Mouse (Mus musculus): ENCODE data around the gene Olfr1116.
"Not testable (repeated sequence)": the region's sequence is repeated elsewhere in the genome, so short reads cannot be mapped to it uniquely, and the experiment has no call there.

The Olfr1116 gene

DNA sequence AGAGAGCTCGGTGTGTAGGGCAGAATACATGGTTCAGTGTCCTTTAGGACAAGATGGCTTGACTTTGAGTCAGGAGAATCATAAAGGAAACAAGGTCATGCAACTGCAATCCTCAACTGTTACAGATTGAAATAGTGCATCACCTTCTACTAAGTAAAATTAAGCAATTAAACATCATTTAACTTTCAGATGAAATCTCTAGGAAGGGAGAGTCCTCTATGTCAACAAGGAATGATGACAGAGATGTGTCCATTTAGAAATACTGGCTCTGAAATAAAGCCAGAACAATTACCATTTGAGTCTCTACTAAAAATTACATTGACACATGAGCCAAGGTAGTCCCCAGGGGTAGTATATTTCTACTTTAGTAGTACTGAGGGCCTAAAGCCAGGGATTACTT lies at the start of gene Olfr1116:
Gene Olfr1116, plus strand, starts transcription at position 301 of the 400 bp plus-strand sequence.
- POLR2A ChIA-PET, result no interaction called here
- CTCF ChIA-PET, result no interaction called here

DNA sequence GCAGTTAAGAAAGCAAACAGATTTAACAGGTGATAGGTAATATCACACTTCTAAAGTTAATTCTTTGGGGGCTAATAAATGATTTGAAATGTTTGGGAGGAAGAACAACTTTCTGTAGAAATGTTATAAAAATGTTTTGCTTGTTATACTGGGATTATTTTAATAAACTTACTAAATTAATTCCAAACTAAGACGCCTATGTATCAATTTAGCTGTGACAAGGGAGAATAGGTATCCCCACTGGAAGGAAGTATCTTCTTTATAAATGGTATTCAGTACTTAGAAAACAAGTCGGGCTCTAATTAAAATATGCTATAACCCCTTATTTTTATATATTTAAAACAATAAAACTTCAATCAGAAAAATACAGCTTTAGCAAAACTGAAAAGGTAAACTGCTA lies 19.6 kb upstream of the Olfr1116 start, which contains the start of gene Olfr1115:
Gene Olfr1115, plus strand, starts transcription at position 301 of the 400 bp plus-strand sequence.
- ChIA-PET CTCF (no interaction called here), POLR2A (no interaction called here)

DNA sequence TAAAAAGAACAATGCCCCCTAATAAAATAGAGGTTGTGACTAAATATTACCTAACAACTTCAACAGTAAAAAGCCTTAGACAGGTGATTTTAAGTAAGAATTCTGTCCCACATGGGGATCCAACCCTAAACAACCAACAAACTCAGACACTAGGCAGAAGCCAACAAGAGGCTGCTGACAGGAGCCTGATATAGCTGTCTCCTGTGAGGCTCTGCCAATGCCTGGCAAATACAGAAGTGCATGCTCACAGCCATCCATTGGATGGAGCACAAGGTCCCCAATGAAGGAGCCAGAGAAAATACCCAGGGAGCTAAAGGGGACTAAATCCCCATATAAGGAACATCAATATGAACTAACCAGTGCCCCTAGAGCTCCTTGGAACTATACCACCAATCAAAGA lies 26.6 kb downstream of the Olfr1116 start:
- CTCF ChIA-PET, POLR2A ChIA-PET: not testable (repeated sequence)

DNA sequence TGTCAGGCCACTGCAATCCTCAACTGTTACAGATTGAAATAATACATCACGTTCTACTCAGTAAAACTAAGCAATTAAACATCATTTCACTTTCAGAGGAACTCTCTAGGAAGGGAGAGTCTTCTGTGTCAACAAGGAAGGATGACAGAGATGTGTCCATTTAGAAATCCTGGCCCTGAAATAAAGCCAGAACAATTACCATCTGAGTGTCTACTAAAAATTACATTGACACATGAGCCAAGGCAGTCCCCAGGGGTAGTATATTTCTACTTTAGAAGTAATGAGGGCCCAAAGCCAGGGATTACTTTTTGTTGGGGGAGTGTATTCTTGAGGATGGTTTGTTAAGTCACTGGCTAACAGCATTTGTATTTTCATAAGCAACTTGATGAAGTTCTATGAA lies 39.9 kb downstream of the Olfr1116 start, which contains the start of gene Olfr1118:
Gene Olfr1118, plus strand, starts transcription at position 301 of the 400 bp plus-strand sequence.
- ChIA-PET CTCF (no interaction called here), POLR2A (no interaction called here)

All from embryonic stem cell, embryonic (primary cell).